Mouse (Mus musculus) forebrain, embryonic 16.5 days (tissue): ENCODE measurements at regions not wholly inside any gene's neighbourhood (a gene's known extent, or its start where the extent isn't known, plus 50 kb on each side); places are given as distances from the start of the nearest gene placed in this dataset.
"Not testable (repeated sequence)": the region's sequence is repeated elsewhere in the genome, so short reads cannot be mapped to it uniquely, and the experiment has no call there.

Experiments
- ATAC-seq: fragments of 200-750 bp; cut with Nextera tagmentation; 2 replicates; pipeline ENCODE4 v1.8.0; 2017; ENCODE audit warnings: mild to moderate bottlenecking, moderate library complexity
- H3K27ac ChIP-seq: fragments of 300-500 bp; sonication (generic); 2 replicates; pipeline ENCODE4 v1.5.1; 2014; ENCODE audit warnings: low read length, control low read depth
- H3K27me3 ChIP-seq: fragments of 300-500 bp; sonication (generic); replicated peaks from 2 replicates; pipeline ENCODE4 v1.6.1; 2014; ENCODE audit warnings: low read length; ENCODE audit not compliant: control insufficient read depth, insufficient read depth
- H3K36me3 ChIP-seq: fragments of 300-500 bp; sonication (generic); 2 replicates; pipeline ENCODE4 v1.6.1; 2014; ENCODE audit not compliant: control insufficient read depth, insufficient read depth
- H3K4me1 ChIP-seq: fragments of 300-500 bp; sonication (generic); replicated peaks from 2 replicates; pipeline ENCODE4 v1.6.1; 2014; ENCODE audit warnings: low read length; ENCODE audit not compliant: control insufficient read depth, insufficient read depth
- H3K4me2 ChIP-seq: fragments of 300-500 bp; sonication (generic); 2 replicates; pipeline ENCODE4 v1.6.1; 2014; ENCODE audit warnings: mild to moderate bottlenecking, low read length, control low read depth
- H3K4me3 ChIP-seq: fragments of 300-500 bp; sonication (generic); replicated peaks from 2 replicates; pipeline ENCODE4 v1.5.1; 2014; ENCODE audit warnings: mild to moderate bottlenecking, low read length, control low read depth
- H3K9ac ChIP-seq: fragments of 300-500 bp; sonication (generic); replicated peaks from 2 replicates; pipeline ENCODE4 v1.6.1; 2014; ENCODE audit warnings: low read depth, low read length, control low read depth
- H3K9me3 ChIP-seq: fragments of 300-500 bp; sonication (generic); 2 replicates; pipeline ENCODE4 v1.6.1; 2016; ENCODE audit warnings: low read length; ENCODE audit not compliant: control insufficient read depth
- WGBS: fragments of 180-500 bp; shearing (Covaris S2); extraction: QIAGEN DNeasy Blood & Tissue Kit; methylation state at CpG from one replicate; pipeline ENCODE4 v1.1.7; 2014; 5-methylcytosine and 5-hydroxymethylcytosine counted together

GRCm38 (mm10) chr10:51397016-51397415 lies 83.4 kb upstream of the Gm49339 start:
- H3K27ac ChIP-seq, H3K4me2 ChIP-seq, H3K9ac ChIP-seq, ATAC-seq, H3K27me3 ChIP-seq, H3K9me3 ChIP-seq, H3K4me1 ChIP-seq, H3K4me3 ChIP-seq, H3K36me3 ChIP-seq: not testable (repeated sequence)
- 82% methylated on average over 3 of the region's 3 CpGs for WGBS

GRCm38 (mm10) chr10:51405141-51405540 lies 75.3 kb upstream of the Gm49339 start:
- H3K4me3 ChIP-seq = no peak overlapping the region
- H3K9ac ChIP-seq = no peak overlapping the region
- H3K4me1 ChIP-seq = no peaks in the 10 kb centered on the region
- H3K27me3 ChIP-seq = no peaks in the 10 kb centered on the region
- peak; percentile 93 for ATAC-seq
- WGBS = 5% methylated on average over 9 of the region's 9 CpGs
- H3K36me3 ChIP-seq = no peaks in the 10 kb centered on the region
- H3K9me3 ChIP-seq = no peaks in the 10 kb centered on the region
- no peak overlapping the region for H3K4me2 ChIP-seq
- H3K27ac ChIP-seq = no peak overlapping the region

- Histone ChIP-seq H3K27me3 (no peaks in the 10 kb centered on the region), H3K4me3 (no peak overlapping the region), H3K4me2 (no peak overlapping the region), H3K27ac (no peak overlapping the region), H3K36me3 (no peaks in the 10 kb centered on the region), H3K4me1 (no peaks in the 10 kb centered on the region), H3K9me3 (no peaks in the 10 kb centered on the region), H3K9ac (no peak overlapping the region)
- ATAC-seq = no peak
These were observed 67.6 kb upstream of the Gm49339 start for GRCm38 (mm10) chr10:51412795-51413194.

- H3K4me3 ChIP-seq = no peak overlapping the region
- H3K36me3 ChIP-seq = no peaks in the 10 kb centered on the region
- ATAC-seq = no peak
- H3K9me3 ChIP-seq = no peaks in the 10 kb centered on the region
- no peak overlapping the region for H3K4me2 ChIP-seq
- H3K27me3 ChIP-seq = no peaks in the 10 kb centered on the region
- 95% methylated on average over 1 of the region's 1 CpGs for WGBS
- H3K9ac ChIP-seq = no peak overlapping the region
- H3K4me1 ChIP-seq = no peaks in the 10 kb centered on the region
- H3K27ac ChIP-seq = no peak overlapping the region
These were observed 65.9 kb upstream of the Gm49339 start for GRCm38 (mm10) chr10:51414512-51414911.

- ATAC-seq = no peak
These were observed 63.7 kb upstream of the Gm49339 start for GRCm38 (mm10) chr10:51416723-51417122.

GRCm38 (mm10) chr10:51417221-51417911 lies 63.0 kb upstream of the Gm49339 start:
- H3K4me3 ChIP-seq = no peak overlapping the region
- 77% methylated on average over 3 of the region's 3 CpGs for WGBS
- H3K36me3 ChIP-seq = no peaks in the 10 kb centered on the region
- H3K27me3 ChIP-seq = no peaks in the 10 kb centered on the region
- H3K27ac ChIP-seq = no peak overlapping the region
- H3K9me3 ChIP-seq = no peaks in the 10 kb centered on the region
- ATAC-seq = no peak
- H3K4me2 ChIP-seq = no peak overlapping the region
- H3K4me1 ChIP-seq = no peaks in the 10 kb centered on the region
- H3K9ac ChIP-seq = no peak overlapping the region

More at GRCm38 (mm10) chr10:51416723-51417122, 63.7 kb upstream of the Gm49339 start:
- Histone ChIP-seq H3K4me1 (no peaks in the 10 kb centered on the region), H3K27ac (no peak overlapping the region), H3K9ac (no peak overlapping the region), H3K27me3 (no peaks in the 10 kb centered on the region), H3K4me3 (no peak overlapping the region), H3K9me3 (no peaks in the 10 kb centered on the region), H3K4me2 (no peak overlapping the region), H3K36me3 (no peaks in the 10 kb centered on the region)

- H3K9me3 ChIP-seq = no peaks in the 10 kb centered on the region
- H3K27ac ChIP-seq = no peak overlapping the region
- H3K36me3 ChIP-seq = no peaks in the 10 kb centered on the region
- H3K4me1 ChIP-seq = no peaks in the 10 kb centered on the region
- no peaks in the 10 kb centered on the region for H3K27me3 ChIP-seq
- no peak overlapping the region for H3K4me2 ChIP-seq
- WGBS = 76% methylated on average over 1 of the region's 1 CpGs
- no peak overlapping the region for H3K9ac ChIP-seq
- H3K4me3 ChIP-seq = no peak overlapping the region
- no peak for ATAC-seq
These were observed 61.9 kb upstream of the Gm49339 start for GRCm38 (mm10) chr10:51418550-51418949.

GRCm38 (mm10) chr10:51422501-51422900 lies 57.9 kb upstream of the Gm49339 start:
- Histone ChIP-seq H3K4me2 (no peak overlapping the region), H3K4me3 (no peak overlapping the region), H3K4me1 (no peaks in the 10 kb centered on the region), H3K9me3 (no peaks in the 10 kb centered on the region), H3K27me3 (no peaks in the 10 kb centered on the region), H3K27ac (no peak overlapping the region), H3K9ac (no peak overlapping the region), H3K36me3 (no peaks in the 10 kb centered on the region)
- ATAC-seq = no peak
- 87% methylated on average over 1 of the region's 1 CpGs for WGBS
